Mouse (Mus musculus): ENCODE data around the gene Cul5.

The Cul5 gene

DNA sequence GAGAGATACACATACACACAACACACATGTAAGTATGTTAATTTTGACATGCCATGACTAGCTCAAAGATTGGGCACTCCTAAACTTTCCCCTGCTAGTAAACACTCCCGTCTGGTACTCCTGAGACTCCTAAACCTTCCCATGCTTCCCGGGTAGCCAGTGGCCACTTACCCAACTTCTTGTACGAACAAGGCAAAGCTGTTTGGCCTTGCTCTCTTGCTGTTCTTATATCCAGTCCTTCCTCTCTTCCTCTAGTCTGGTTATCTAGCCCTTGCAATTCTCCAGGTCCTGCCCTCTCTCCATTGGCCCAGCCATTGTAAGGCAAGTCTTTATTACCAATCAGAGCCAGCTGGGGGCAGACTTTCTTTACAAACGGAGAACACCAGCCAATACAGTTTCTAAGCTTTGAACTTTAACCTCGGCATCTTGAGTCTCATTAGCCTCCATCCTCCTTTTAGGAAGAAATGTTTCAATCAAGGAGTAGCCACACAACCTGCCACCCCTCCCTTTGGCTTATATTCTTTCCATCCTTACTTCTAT lies at the start of gene Cul5:
TSS of gene Cul5 (minus strand) at position 335 of the 540 bp plus-strand sequence.
- peak; percentile 33 for DNase-seq (ENCODE audit: low read depth)

DNA sequence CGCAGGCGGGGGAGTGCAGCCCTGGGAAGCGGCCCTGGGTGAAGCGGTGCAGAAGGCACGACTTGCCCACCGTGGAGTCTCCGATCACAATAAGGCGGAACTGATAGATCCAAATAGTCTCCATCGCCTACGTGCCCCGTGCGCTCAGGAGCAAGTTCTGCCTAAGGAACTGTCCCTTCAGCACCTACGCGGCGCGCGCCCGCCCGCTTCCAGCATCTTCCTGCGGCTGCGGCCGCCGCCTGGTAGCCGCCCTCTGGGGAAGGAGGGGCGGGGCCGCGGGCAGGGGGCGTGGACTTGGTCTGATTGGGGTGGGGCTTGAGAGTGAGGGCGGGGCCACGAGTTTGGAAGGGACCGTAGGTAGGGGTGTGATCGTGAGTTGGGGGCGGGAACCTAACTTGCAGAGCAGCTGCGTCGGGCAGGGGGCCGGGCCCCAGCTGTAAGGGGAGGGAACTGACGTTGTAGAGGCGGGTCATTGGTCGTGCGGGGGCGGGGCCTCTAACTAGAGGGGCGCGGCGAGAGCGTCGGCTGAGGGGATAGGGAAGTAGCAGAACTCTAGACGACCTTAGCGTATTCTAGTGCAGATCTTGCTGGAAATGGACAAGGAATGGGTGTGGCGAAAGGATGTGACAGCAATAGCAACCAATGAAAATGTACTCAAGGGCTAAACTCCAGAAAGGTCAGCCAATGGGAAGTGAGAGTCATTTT lies 36.3 kb upstream of the Cul5 start, which contains the start of gene Rab39:
TSS of gene Rab39 (minus strand) at position 241 of the 705 bp plus-strand sequence.
- DNase-seq (ENCODE audit: low read depth): no peak

DNA sequence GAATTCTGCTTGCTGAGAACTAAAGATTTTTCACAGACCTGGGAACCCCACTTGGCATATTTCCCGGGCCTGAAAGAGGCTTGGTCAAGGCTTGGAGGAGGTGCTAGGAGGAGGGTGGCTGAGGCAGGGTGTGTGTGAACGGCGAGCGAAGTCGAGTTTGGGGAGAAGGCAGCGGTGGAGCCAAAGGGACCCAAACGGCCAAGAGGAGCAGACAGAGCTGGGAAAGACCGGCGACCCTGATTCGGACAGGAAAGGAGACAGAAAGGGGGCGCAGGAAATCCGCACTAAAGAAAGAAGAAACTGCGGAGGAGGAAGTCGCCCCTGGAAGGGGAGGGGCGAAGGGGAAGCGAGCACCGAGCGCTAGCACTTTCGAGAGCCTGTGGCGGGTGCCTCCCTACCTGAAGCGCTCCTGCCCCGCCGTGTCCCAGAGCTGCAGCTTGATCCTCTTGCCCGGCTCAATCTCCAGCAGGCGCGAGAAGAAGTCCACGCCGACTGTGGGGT lies 35.7 kb upstream of the Cul5 start:
- no peak for DNase-seq (ENCODE audit: low read depth)

GRCm38 (mm10) chr9:53702991-53703390 lies 33.2 kb upstream of the Cul5 start:
- no peak for DNase-seq (ENCODE audit: low read depth)

GRCm38 (mm10) chr9:53700496-53700895 lies 30.7 kb upstream of the Cul5 start:
- DNase-seq (ENCODE audit: low read depth): no peak

DNA sequence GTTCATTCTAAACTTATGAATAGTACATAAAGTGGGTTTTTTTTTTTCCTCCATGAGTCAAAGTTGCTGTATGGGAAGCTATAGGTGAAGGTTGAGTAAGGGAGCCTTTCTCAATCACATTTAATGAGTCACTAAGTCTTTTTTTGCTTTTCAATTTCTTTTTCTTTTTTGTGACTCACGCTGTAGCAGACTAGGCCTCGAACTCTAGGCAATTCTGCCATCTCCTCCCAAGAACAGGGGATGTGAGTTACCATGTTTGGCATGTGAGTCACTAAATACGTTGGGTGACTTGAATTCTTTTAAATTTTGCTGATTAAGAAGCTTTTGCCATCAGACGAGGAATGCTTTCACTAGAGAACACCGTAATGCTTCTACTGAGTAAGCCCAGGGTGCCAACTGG lies 26.0 kb upstream of the Cul5 start:
- peak; percentile 65 for DNase-seq (ENCODE audit: low read depth)

GRCm38 (mm10) chr9:53693718-53694117 lies 23.9 kb upstream of the Cul5 start:
- DNase-seq (ENCODE audit: low read depth): no peak

DNA sequence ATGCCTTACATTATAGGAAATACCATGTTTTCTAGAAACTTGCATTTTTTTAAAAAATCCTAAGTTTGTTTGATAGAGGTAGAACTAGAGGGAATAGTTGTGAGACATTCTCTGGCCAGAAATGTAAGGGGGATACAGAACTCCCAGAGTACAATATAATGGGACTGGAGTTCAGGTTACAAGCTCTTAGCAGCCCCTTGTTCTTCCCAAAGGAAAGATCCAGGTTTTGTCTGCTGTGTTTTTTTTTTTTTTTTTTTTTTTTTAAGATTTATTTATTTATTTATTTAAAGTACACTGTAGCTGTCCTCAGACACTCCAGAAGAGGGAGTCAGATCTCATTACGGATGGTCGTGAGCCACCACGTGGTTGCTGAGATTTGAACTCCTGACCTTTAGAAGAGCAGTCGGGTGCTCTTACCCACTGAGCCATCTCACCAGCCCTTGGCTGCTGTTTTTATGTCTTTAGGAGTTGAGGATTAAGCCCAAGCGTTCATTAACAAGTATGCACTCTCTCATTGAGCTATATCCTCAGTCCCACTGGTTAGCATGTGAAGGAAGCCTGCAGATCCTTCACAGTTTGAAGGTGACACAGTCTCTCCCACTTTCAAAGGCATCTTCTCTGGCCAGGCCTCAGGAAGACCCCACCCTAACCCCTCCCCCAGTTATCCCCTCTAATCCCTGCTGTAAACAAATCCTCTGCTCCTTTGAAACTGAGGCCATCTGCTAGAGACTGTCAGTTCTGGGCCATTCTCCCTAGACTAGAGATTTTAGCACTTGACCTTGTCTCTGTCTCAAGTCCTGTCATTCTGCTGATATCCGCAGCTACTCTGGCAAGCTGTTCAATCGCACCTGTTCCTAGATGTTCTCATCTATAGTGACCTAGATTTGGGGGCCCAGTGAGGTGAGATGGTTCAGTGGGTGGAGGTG lies 22.2 kb upstream of the Cul5 start:
- DNase-seq (ENCODE audit: low read depth): no peak

GRCm38 (mm10) chr9:53680851-53681250 lies 11.0 kb upstream of the Cul5 start:
- DNase-seq (ENCODE audit: low read depth): no peak

DNA sequence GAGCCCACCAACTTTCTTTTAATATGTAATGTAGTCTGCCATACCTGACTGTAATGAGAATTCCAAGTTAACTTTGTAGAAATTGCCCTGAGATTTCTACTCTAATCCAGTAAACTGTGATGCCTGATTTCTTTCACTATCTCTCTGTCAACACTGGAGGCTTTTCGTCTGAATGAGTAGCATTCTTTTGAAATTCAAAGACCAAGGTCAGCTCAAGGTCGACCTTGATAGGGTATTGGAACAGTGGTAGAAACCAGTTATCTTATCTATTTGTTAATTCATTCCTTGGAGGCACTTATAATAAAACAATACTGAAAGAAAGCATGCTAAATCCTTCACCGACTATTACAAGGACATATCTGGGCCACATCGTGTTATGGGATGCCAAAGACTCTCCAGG lies 7.1 kb upstream of the Cul5 start:
- DNase-seq (ENCODE audit: low read depth): no peak

DNA sequence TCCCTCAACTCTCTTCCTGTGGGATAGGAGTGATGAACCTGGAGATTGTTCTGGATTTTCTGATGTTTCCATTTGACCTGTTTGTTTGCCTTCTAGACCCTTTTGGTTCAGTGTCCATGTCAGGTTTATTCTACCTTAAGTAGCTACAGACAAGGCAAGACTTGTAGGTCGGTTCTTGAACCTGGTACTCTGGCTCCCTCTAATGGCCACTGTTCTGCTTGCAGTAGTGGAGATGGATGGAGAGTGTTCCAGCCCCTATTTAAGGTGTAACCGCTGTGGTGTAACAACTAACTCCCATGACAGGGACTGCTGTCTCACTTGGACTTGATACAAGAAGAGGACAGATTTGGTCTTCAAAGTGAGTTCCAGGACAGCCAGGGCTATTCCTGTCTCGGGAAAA lies 3.8 kb upstream of the Cul5 start:
- DNase-seq (ENCODE audit: low read depth): peak; percentile 81

DNA sequence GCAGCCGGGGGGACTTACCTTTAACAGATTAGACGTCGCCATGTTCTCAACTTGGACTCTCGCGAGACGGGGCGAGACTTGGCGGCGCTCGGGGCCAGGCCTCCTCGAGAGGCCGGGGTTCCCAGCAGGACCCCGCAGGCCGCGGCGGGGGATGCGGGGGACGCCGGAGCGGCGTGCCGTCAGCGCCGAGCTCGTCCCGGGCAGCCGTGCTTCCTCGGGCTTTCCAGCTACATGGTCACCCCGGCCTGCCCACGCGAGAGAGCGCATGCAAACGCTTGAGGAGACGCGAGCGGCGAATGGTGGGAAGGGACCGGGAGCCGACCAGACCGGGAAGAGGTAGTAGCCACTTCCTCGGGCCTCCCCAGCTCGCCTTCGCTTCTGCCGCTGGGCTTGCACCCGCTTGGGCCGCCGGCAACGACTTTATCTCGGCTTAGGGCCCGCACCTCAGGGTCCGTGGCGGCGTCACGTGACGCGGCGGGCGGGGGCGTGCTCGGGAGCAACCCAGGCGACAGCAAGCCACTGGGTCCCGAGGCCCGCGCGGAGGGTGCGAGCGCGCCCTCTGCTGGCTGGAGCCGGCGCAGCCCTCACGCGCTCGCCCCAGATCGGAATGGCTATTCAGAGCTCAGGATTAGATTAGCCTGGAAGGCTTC lies 2.7 kb downstream of the Cul5 start:
- peak; percentile 96 for DNase-seq (ENCODE audit: low read depth)

DNA sequence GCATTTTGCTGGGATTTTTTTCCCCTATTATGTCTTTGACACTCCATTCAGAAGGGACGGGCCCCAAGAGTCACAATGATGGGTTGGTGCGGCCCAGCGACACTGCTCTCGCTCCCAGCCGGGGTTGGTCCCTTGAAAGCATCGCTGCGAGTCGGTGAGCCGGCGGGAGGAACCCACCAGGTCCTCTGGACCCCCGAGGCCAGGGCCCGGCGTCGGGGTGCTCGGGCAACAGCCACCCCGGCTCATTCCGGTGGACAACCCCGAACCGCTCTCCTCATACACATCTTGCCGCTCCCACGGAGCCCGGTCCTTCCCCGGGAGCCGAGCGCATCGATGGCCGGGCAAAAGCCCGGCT lies 3.2 kb downstream of the Cul5 start:
- no peak for DNase-seq (ENCODE audit: low read depth)

- no peak for DNase-seq (ENCODE audit: low read depth)
Observed at GRCm38 (mm10) chr9:53665428-53665827, 4.4 kb downstream of the Cul5 start.

DNA sequence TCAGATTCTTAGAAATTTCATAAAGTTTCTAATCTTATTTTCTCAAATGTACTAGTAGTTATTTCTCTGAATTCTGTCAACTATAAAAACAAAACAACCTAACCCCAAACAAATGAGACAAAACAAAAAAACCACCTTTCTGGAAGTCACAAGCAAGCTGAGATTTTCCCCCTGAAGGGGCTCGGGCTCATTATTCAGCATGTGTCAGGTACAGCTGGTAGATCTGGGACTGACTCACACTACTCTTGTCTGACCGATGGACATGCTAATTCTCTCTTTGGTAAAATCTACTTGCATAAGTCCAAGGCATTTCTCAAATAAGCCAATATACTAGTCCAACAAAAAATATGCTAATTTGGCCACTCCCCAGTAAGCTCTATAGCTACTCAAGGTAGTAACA lies 5.0 kb downstream of the Cul5 start:
- DNase-seq (ENCODE audit: low read depth): no peak

- DNase-seq (ENCODE audit: low read depth): no peak
Observed at GRCm38 (mm10) chr9:53634796-53635195, 35.0 kb downstream of the Cul5 start.

DNA sequence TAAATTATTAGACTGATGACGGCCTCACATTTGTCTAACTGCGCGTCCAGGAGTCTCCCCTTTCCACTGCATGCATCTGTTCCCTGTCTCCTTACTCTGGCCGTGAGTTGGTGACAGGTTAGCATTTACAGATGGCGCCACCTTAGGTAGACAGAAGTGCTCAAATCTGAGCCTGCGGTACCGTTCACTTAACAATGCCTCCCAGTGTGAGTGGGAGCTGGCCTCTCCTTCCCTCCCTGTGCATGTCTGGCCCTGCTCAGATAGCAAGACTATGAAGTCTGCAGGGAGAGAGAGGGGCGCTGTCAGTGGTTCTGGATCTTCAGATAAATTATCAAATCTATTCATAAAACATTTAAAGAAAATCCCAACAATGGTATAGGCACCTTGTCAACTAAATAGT lies 54.6 kb downstream of the Cul5 start:
- DNase-seq (ENCODE audit: low read depth): no peak

- DNase-seq (ENCODE audit: low read depth): no peak
Observed at GRCm38 (mm10) chr9:53614286-53614685, 55.5 kb downstream of the Cul5 start.

- peak; percentile 95 for DNase-seq (ENCODE audit: low read depth)
Observed at GRCm38 (mm10) chr9:53609968-53610781, 59.6 kb downstream of the Cul5 start, which contains the start of gene Acat1. Acat1 (minus strand) TSS chr9:53610382.

DNA sequence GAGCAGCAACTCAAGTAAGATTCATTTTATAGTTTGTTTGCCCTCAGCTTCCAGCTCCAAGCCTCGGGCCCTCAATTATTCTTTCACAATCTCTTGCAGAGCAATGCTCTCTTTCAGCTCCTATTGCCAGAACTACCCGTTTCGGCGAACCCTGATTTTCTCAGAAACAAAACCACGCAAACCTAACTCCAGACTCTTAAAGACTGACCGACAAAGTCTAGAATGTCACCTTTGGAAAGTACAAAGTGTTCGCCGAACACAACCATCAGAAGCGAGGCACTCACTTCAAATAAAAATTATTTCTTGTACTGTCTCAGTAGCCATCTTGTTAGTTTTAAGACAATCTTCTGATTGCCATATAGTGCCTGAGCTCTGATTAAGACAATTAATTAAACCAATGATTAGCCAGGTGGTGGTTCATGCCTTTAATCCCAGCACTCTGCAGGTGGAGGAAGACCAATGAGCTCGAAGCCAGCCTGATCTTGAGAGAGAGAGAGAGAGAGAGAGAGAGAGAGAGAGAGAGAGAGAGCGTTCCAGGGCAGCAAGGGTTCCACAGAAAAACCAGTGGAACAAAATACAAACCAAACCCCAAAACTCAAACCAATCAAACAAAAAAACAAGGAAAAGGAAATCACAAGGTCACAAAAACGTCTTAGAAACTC lies 60.4 kb downstream of the Cul5 start:
- DNase-seq (ENCODE audit: low read depth): peak; percentile 45

DNA sequence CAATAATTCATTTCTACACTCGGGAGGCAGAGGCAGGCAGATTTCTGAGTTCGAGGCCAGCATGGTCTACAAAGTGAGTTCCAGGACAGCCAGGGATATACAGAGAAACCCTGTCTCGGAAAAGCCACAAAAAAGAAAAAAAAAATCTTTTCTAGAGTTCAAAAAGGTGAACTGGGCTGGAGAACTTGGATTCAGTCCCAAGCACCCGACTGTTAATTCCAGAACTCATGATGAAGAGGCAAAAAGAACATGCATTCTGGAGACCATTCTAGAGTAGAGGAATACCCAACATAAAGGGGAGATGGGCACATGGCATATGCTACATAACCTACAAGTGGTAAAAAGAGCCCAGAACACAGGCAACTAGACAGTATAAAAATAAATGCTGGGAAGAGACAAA lies 62.0 kb downstream of the Cul5 start:
- no peak for DNase-seq (ENCODE audit: low read depth)

All from NIH3T3 (cell line).